Mouse (Mus musculus) midbrain, embryonic 14.5 days (tissue): ENCODE data around the gene Wdr38. TPM values are rescaled to one million over a fixed set of nuclear protein-coding genes. Genes with fewer than 3 reads are reported as not detected.
"Not testable (repeated sequence)": the region's sequence is repeated elsewhere in the genome, so short reads cannot be mapped to it uniquely, and the experiment has no call there.

Source experiments
- ATAC-seq: fragments of 200-750 bp; cut with Nextera tagmentation; 2 replicates; pipeline ENCODE4 v1.8.0; 2017; ENCODE audit warnings: moderate number of reproducible peaks, moderate library complexity; ENCODE audit not compliant: low FRiP score, low TSS enrichment
- DNase-seq: peaks from one replicate; pipeline ENCODE4 v3.0.0-alpha.2; 2015
- H3K27ac ChIP-seq: fragments of 300-500 bp; sonication (generic); replicated peaks from 2 replicates; pipeline ENCODE4 v1.5.1; 2014; ENCODE audit warnings: mild to moderate bottlenecking, low read depth, low read length, moderate library complexity
- H3K27me3 ChIP-seq: fragments of 300-500 bp; sonication (generic); 2 replicates; pipeline ENCODE4 v1.6.1; 2014; ENCODE audit warnings: low read length, control low read depth, mixed read lengths; ENCODE audit not compliant: control insufficient read depth, insufficient read depth
- H3K36me3 ChIP-seq: fragments of 300-500 bp; sonication (generic); 2 replicates; pipeline ENCODE4 v1.6.1; 2014; ENCODE audit warnings: low read length, control low read depth; ENCODE audit not compliant: control insufficient read depth, insufficient read depth
- H3K4me1 ChIP-seq: fragments of 300-500 bp; sonication (generic); 2 replicates; pipeline ENCODE4 v1.6.1; 2014; ENCODE audit warnings: mild to moderate bottlenecking, antibody characterized with exemption, low read length, control low read depth; ENCODE audit not compliant: control insufficient read depth, insufficient read depth
- H3K4me2 ChIP-seq: fragments of 300-500 bp; sonication (generic); 2 replicates; pipeline ENCODE4 v1.6.1; 2014; ENCODE audit warnings: mild to moderate bottlenecking, low read length, moderate library complexity
- H3K4me3 ChIP-seq: fragments of 300-500 bp; sonication (generic); replicated peaks from 2 replicates; pipeline ENCODE4 v1.5.1; 2014; ENCODE audit warnings: low read depth, low read length
- H3K9ac ChIP-seq: fragments of 300-500 bp; sonication (generic); replicated peaks from 2 replicates; pipeline ENCODE4 v1.6.1; 2014; ENCODE audit warnings: mild to moderate bottlenecking, low read length, moderate library complexity
- H3K9me3 ChIP-seq: fragments of 300-500 bp; sonication (generic); 2 replicates; pipeline ENCODE4 v1.6.1; 2016; ENCODE audit warnings: low read length, control low read depth, mixed read lengths; ENCODE audit not compliant: control insufficient read depth
- WGBS: fragments of 180-500 bp; shearing (Covaris S2); extraction: QIAGEN DNeasy Blood & Tissue Kit; methylation state at CpG from one replicate; pipeline ENCODE4 v1.1.7; 2014; 5-methylcytosine and 5-hydroxymethylcytosine counted together
- polyA plus RNA-seq: library from polyadenylated mRNA; unstranded; fragments of >200 nt; fragmentation: Nextera tagmentation; extraction: Ambion mirVana; gene quantifications from 2 replicates; pipeline ENCODE4 v1.2.1, GENCODE M21; 2014

The Wdr38 gene
- polyA plus RNA-seq, 1 experiment from 2014 or later: 1.4 TPM

- no peak for DNase-seq
- WGBS: 40% methylated on average over 3 of the region's 3 CpGs
- peak overlapping the region; percentile 88 for H3K9ac ChIP-seq
- no peaks in the 10 kb centered on the region for H3K27me3 ChIP-seq
- H3K4me1 ChIP-seq: peaks cover 30% of the 10 kb centered on the region
- H3K27ac ChIP-seq: no peak overlapping the region
- H3K4me2 ChIP-seq: peak overlapping the region; percentile 96
- peaks cover 21% of the 10 kb centered on the region for H3K36me3 ChIP-seq
- peak overlapping the region; percentile 68 for H3K4me3 ChIP-seq
- ATAC-seq: no peak
- H3K9me3 ChIP-seq: no peaks in the 10 kb centered on the region
These were observed 11.7 kb downstream of the Wdr38 start for GRCm38 (mm10) chr2:39008954-39009365.

- ATAC-seq, DNase-seq, H3K27me3 ChIP-seq, H3K9ac ChIP-seq, H3K4me3 ChIP-seq, H3K4me2 ChIP-seq, H3K9me3 ChIP-seq, H3K27ac ChIP-seq: not testable (repeated sequence)
- 96% methylated on average over 4 of the region's 5 CpGs for WGBS
- peaks cover 33% of the 10 kb centered on the region for H3K36me3 ChIP-seq
- H3K4me1 ChIP-seq: peaks cover 27% of the 10 kb centered on the region
These were observed 12.9 kb downstream of the Wdr38 start for GRCm38 (mm10) chr2:39010144-39010543.

GRCm38 (mm10) chr2:39011264-39011663 is 14.0 kb downstream of the Wdr38 start:
- no peak overlapping the region for H3K4me2 ChIP-seq
- no peak overlapping the region for H3K9ac ChIP-seq
- H3K9me3 ChIP-seq: no peaks in the 10 kb centered on the region
- peaks cover 44% of the 10 kb centered on the region for H3K36me3 ChIP-seq
- no peaks in the 10 kb centered on the region for H3K27me3 ChIP-seq
- no peak overlapping the region for H3K4me3 ChIP-seq
- no peak overlapping the region for H3K27ac ChIP-seq
- no peak for ATAC-seq
- peaks cover 19% of the 10 kb centered on the region for H3K4me1 ChIP-seq
- DNase-seq: no peak

- Histone ChIP-seq H3K27ac (no peak overlapping the region), H3K9ac (no peak overlapping the region)
- WGBS: 88% methylated on average over 3 of the region's 3 CpGs
These were observed 14.7 kb downstream of the Wdr38 start for GRCm38 (mm10) chr2:39011971-39012370.

GRCm38 (mm10) chr2:39012768-39013279 is 15.5 kb downstream of the Wdr38 start:
- Histone ChIP-seq H3K4me2 (no peak overlapping the region), H3K27ac (no peak overlapping the region), H3K9ac (no peak overlapping the region), H3K36me3 (peaks cover 60% of the 10 kb centered on the region), H3K4me1 (peaks cover 14% of the 10 kb centered on the region), H3K4me3 (no peak overlapping the region), H3K9me3 (no peaks in the 10 kb centered on the region), H3K27me3 (no peaks in the 10 kb centered on the region)
- DNase-seq (no peak), ATAC-seq (no peak)
- WGBS: 84% methylated on average over 7 of the region's 7 CpGs

More at GRCm38 (mm10) chr2:39011971-39012370, 14.7 kb downstream of the Wdr38 start:
- DNase-seq (no peak), ATAC-seq (no peak)
- no peak overlapping the region for H3K4me2 ChIP-seq
- peaks cover 51% of the 10 kb centered on the region for H3K36me3 ChIP-seq
- H3K9me3 ChIP-seq: no peaks in the 10 kb centered on the region
- no peak overlapping the region for H3K4me3 ChIP-seq
- H3K27me3 ChIP-seq: no peaks in the 10 kb centered on the region
- peaks cover 18% of the 10 kb centered on the region for H3K4me1 ChIP-seq

- H3K27me3 ChIP-seq: no peaks in the 10 kb centered on the region
- no peak overlapping the region for H3K4me2 ChIP-seq
- H3K36me3 ChIP-seq: peaks cover 92% of the 10 kb centered on the region
- no peaks in the 10 kb centered on the region for H3K9me3 ChIP-seq
- no peak overlapping the region for H3K4me3 ChIP-seq
- no peak for DNase-seq
- no peak overlapping the region for H3K9ac ChIP-seq
- no peaks in the 10 kb centered on the region for H3K4me1 ChIP-seq
- ATAC-seq: no peak
- WGBS: 85% methylated on average over 3 of the region's 3 CpGs
- H3K27ac ChIP-seq: no peak overlapping the region
These were observed 19.3 kb downstream of the Wdr38 start for GRCm38 (mm10) chr2:39016581-39016980.

- H3K4me1 ChIP-seq: no peaks in the 10 kb centered on the region
- ATAC-seq (no peak), DNase-seq (no peak)
- no peak overlapping the region for H3K4me2 ChIP-seq
- peaks cover 95% of the 10 kb centered on the region for H3K36me3 ChIP-seq
- H3K27ac ChIP-seq: no peak overlapping the region
- no peak overlapping the region for H3K4me3 ChIP-seq
- no peaks in the 10 kb centered on the region for H3K9me3 ChIP-seq
- no peak overlapping the region for H3K9ac ChIP-seq
- H3K27me3 ChIP-seq: no peaks in the 10 kb centered on the region
- 76% methylated on average over 1 of the region's 1 CpGs for WGBS
These were observed 22.7 kb downstream of the Wdr38 start for GRCm38 (mm10) chr2:39020004-39020403.

- DNase-seq: no peak
- Histone ChIP-seq H3K4me3 (no peak overlapping the region), H3K9me3 (no peaks in the 10 kb centered on the region), H3K4me1 (no peaks in the 10 kb centered on the region), H3K9ac (no peak overlapping the region), H3K36me3 (peaks cover 77% of the 10 kb centered on the region), H3K4me2 (no peak overlapping the region), H3K27me3 (no peaks in the 10 kb centered on the region), H3K27ac (no peak overlapping the region)
- WGBS: 75% methylated on average over 1 of the region's 1 CpGs
- ATAC-seq: no peak
These were observed 34.3 kb downstream of the Wdr38 start for GRCm38 (mm10) chr2:39031611-39032010.

- Histone ChIP-seq H3K4me1 (no peaks in the 10 kb centered on the region), H3K36me3 (peaks cover 75% of the 10 kb centered on the region), H3K9ac (no peak overlapping the region), H3K27me3 (no peaks in the 10 kb centered on the region), H3K9me3 (no peaks in the 10 kb centered on the region), H3K4me2 (no peak overlapping the region), H3K27ac (no peak overlapping the region), H3K4me3 (no peak overlapping the region)
- WGBS: 100% methylated on average over 1 of the region's 1 CpGs
- ATAC-seq: no peak
- DNase-seq: no peak
These were observed 42.9 kb downstream of the Wdr38 start for GRCm38 (mm10) chr2:39040215-39040614.
